Mouse (Mus musculus) ES-Bruce4 (cell line): ENCODE data around the gene Gm10203.

Experiments
- CTCF ChIP-seq: IDR thresholded peaks from one replicate; pipeline ENCODE4 v1.8.1; 2011; ENCODE audit warnings: low read depth, low read length
- POLR2A ChIP-seq: IDR thresholded peaks from one replicate; pipeline ENCODE4 v1.8.1; 2011; ENCODE audit warnings: low read length; ENCODE audit not compliant: insufficient read depth

GRCm38 (mm10) chr6:149145143-149145542 is 15.2 kb downstream of the Gm10203 start:
- TF ChIP-seq POLR2A (no peak), CTCF (no peak)
